Mouse (Mus musculus): ENCODE results near the gene Cdadc1. TPM values are rescaled to one million over a fixed set of nuclear protein-coding genes. Genes with fewer than 3 reads are reported as not detected.
A peak's percentile ranks its signal among the peaks of the same experiment; 100 is the strongest.

Cdadc1 gene
- polyA plus RNA-seq (2014; fragmentation: Nextera tagmentation; extraction: Ambion mirVana), result 25.7 and 35.5 TPM in 2 replicates

DNA sequence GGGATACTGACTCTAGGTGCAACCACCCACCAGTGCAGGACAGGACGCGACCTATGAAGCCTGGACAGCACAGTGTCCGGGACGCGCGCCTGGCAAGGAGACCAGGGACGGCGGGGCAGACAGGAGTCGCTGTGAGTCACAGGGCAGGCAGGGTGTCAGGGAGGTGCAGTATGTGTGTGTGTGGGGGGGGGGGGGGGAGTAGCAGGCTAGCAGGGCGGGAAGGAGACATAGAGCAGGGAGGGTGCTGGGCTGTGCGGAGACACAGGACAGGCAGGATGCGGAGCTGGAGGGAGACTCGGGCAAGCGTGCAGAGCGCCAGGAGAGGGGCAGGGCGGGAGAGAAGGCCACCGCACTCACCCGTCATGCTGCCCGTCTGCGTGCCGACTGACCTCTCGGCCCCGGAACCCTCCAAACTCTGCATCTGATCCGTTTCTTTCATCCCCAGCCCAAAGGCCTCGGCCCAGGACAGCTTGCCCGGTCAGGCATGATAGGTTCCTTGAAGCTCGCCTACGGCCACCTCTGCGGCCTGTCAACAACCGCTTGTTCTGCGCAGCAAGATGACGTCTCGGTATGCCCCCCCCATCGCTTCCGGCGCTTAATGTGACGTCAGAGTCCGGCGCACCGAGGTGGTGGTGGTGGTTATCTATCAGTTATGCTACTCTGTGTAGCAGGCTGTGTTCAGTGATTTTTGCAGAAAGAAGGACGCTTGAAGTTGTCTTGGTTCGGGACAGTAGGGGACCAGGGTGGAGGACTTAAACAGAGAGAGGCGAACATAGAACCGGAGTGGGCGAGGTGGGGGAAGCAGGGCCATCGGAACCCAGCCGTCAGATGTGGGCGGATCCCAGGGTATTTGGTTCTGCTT is at the start of gene Cdadc1:
Gene Cdadc1, minus strand, starts transcription at position 562 of the 862 bp plus-strand sequence.
- H3K9me3 ChIP-seq (ENCODE audit: control insufficient read depth, low read length), result no peaks in the 10 kb centered on the region
- H3K4me1 ChIP-seq (ENCODE audit: control insufficient read depth, insufficient read depth, low read length), result peaks cover 6% of the 10 kb centered on the region
- H3K27me3 ChIP-seq (ENCODE audit: control insufficient read depth, insufficient read depth, low read length), result no peaks in the 10 kb centered on the region
- under 1% methylated on average over 41 of the region's 48 CpGs for WGBS
- H3K4me2 ChIP-seq (replicated peaks; ENCODE audit: low read depth, low read length), result peak within 1 kb of the TSS; percentile 85
- peak within 1 kb of the TSS; percentile 98 for H3K4me3 ChIP-seq (ENCODE audit: low read length)
- H3K9ac ChIP-seq (ENCODE audit: low read depth, low read length), result peak within 1 kb of the TSS; percentile 87
- ATAC-seq (ENCODE audit: low FRiP score, low TSS enrichment), result peak; percentile 92
- peak within 1 kb of the TSS; percentile 15; the same call in 1 of the 2 replicates for H3K27ac ChIP-seq (ENCODE audit: low read depth, low read length)
- H3K36me3 ChIP-seq (ENCODE audit: control insufficient read depth, insufficient read depth, low read length), result peaks cover 6% of the 10 kb centered on the region; the same call in 1 of the 2 replicates

DNA sequence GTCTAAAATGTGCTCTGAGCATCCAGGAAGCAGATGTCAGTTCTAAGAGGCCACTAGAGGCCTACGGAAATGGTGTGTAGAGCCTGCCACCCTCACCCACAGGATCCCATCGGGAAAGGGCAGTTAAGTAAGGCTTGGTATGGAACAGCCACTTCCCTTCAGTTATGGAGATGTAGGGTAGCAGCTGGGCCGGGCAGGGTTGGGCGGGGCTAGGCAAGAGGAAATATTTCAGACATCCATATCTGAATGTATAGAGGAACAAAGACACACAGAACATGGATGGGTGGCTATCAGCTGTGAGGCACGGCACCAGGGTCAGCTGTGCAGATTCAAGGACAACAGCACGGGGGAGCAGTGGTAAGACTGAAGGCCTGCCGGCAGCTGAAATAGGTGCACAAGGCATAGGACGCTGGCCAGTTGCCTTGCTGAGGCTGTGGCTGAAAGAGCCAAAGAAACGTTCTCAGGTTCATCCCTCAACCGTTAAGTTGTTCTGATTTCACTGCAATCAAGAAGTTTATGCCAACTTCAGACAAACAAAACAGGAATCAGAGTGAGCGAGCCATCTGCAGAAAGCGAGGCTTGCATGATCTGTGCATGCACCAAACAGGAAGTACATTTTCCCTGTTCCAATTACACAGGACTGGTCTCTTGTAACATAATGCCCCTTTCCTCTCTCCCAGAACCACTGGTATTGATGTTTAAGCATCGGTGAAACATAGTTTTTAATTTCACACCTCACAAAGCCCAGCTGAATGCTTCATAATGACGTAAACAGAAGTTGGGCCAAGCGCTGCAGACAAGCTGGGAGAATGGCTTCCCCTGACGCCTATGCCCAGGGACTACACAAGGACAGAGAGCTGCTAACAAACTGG is 49.3 kb upstream of the Cdadc1 start:
- Histone ChIP-seq H3K4me1 (ENCODE audit: control insufficient read depth, insufficient read depth, low read length) (0 out of 2 replicates have a peak, but pooled peaks cover 4% of the 10 kb centered on the region), H3K36me3 (ENCODE audit: control insufficient read depth, insufficient read depth, low read length) (no peaks in the 10 kb centered on the region), H3K4me3 (ENCODE audit: low read length) (no peak overlapping the region), H3K4me2 (replicated peaks; ENCODE audit: low read depth, low read length) (no peak overlapping the region), H3K9me3 (ENCODE audit: control insufficient read depth, low read length) (no peaks in the 10 kb centered on the region), H3K27ac (ENCODE audit: low read depth, low read length) (peak overlapping the region; percentile 37; the same call in 1 of the 2 replicates), H3K27me3 (ENCODE audit: control insufficient read depth, insufficient read depth, low read length) (no peaks in the 10 kb centered on the region), H3K9ac (ENCODE audit: low read depth, low read length) (no peak overlapping the region)
- ATAC-seq (ENCODE audit: low FRiP score, low TSS enrichment), result peak; percentile 40; the same call in 1 of the 2 replicates
- WGBS, result 41% methylated on average over 16 of the region's 16 CpGs

DNA sequence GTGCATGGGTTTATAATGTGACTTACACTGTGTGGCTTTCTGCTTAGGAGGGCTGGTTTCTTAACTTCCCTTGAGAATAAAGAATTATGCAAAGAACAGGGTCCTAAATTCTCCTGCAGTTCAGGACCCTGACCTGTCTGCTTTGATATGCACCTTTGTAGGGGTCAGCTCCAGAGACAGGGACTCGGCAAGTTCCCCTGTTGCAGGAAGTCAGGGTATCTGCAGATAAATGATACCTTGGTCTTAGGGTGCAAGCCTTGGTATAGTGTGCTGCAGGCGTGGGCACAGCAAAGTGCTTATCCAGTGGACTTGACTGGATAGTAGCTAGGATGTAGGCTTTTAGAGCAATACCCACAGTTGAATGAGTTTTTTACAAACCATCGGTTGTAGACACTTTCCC is 47.1 kb upstream of the Cdadc1 start:
- Histone ChIP-seq H3K27me3 (ENCODE audit: control insufficient read depth, insufficient read depth, low read length) (no peaks in the 10 kb centered on the region), H3K36me3 (ENCODE audit: control insufficient read depth, insufficient read depth, low read length) (no peaks in the 10 kb centered on the region), H3K4me2 (replicated peaks; ENCODE audit: low read depth, low read length) (no peak overlapping the region), H3K9me3 (ENCODE audit: control insufficient read depth, low read length) (no peaks in the 10 kb centered on the region), H3K4me1 (ENCODE audit: control insufficient read depth, insufficient read depth, low read length) (peaks cover 13% of the 10 kb centered on the region; the same call in 1 of the 2 replicates), H3K4me3 (ENCODE audit: low read length) (no peak overlapping the region), H3K27ac (ENCODE audit: low read depth, low read length) (no peak overlapping the region), H3K9ac (ENCODE audit: low read depth, low read length) (no peak overlapping the region)
- ATAC-seq (ENCODE audit: low FRiP score, low TSS enrichment), result no peak
- 73% methylated on average over 3 of the region's 3 CpGs for WGBS

DNA sequence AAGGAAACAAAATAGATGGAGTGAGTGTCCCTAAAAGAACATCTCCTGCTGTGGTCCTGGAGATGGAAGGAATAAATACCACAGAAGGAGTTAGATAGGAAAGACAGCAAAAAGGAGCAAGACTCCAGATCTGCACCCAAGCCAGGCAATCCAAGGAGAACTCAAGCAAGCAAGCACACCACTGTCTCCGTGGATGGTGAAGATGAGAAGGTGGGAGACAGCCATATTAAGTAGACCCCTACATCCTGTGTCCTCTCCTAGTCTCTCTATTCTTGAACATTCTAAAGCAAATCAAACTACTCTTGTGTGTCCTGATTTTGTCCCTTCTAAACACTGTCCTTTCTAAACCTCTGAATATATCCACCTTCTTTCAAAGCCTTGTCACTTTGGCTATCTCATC is 46.4 kb upstream of the Cdadc1 start:
- H3K4me1 ChIP-seq (ENCODE audit: control insufficient read depth, insufficient read depth, low read length), result peaks cover 20% of the 10 kb centered on the region

DNA sequence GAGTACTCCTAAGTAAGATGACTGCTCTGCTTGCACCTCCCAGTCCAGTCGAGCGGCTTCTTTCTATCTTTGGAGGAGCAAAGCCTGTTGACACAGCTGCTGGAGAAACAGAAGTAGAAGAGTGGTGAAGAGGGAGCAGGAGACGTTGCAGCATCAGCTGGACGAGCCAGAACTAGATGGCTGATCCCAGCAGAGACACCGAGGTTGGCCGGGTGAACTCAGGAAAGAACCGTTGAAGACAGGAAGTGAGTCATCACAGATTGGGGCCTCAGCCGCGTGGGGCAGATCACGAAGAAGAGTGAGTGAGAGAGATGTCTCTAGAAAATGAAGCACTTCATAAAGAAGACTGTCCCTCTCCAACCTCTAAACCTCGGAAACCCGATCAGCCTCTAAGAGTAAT is 45.8 kb upstream of the Cdadc1 start:
- Histone ChIP-seq H3K27me3 (ENCODE audit: control insufficient read depth, insufficient read depth, low read length) (no peaks in the 10 kb centered on the region), H3K9me3 (ENCODE audit: control insufficient read depth, low read length) (no peaks in the 10 kb centered on the region), H3K4me1 (ENCODE audit: control insufficient read depth, insufficient read depth, low read length) (peaks cover 22% of the 10 kb centered on the region), H3K27ac (ENCODE audit: low read depth, low read length) (no peak overlapping the region), H3K36me3 (ENCODE audit: control insufficient read depth, insufficient read depth, low read length) (no peaks in the 10 kb centered on the region), H3K4me2 (replicated peaks; ENCODE audit: low read depth, low read length) (no peak overlapping the region), H3K4me3 (ENCODE audit: low read length) (no peak overlapping the region), H3K9ac (ENCODE audit: low read depth, low read length) (no peak overlapping the region)
- ATAC-seq (ENCODE audit: low FRiP score, low TSS enrichment), result no peak
- WGBS, result 24% methylated on average over 12 of the region's 12 CpGs

More for the DNA sequence above, 46.4 kb upstream of the Cdadc1 start:
- no peaks in the 10 kb centered on the region for H3K27me3 ChIP-seq (ENCODE audit: control insufficient read depth, insufficient read depth, low read length)
- no peak overlapping the region for H3K9ac ChIP-seq (ENCODE audit: low read depth, low read length)
- no peaks in the 10 kb centered on the region for H3K36me3 ChIP-seq (ENCODE audit: control insufficient read depth, insufficient read depth, low read length)
- H3K4me3 ChIP-seq (ENCODE audit: low read length), result no peak overlapping the region
- H3K27ac ChIP-seq (ENCODE audit: low read depth, low read length), result no peak overlapping the region
- 64% methylated on average over 1 of the region's 1 CpGs for WGBS
- no peak for ATAC-seq (ENCODE audit: low FRiP score, low TSS enrichment)
- no peaks in the 10 kb centered on the region for H3K9me3 ChIP-seq (ENCODE audit: control insufficient read depth, low read length)
- no peak overlapping the region for H3K4me2 ChIP-seq (replicated peaks; ENCODE audit: low read depth, low read length)

DNA sequence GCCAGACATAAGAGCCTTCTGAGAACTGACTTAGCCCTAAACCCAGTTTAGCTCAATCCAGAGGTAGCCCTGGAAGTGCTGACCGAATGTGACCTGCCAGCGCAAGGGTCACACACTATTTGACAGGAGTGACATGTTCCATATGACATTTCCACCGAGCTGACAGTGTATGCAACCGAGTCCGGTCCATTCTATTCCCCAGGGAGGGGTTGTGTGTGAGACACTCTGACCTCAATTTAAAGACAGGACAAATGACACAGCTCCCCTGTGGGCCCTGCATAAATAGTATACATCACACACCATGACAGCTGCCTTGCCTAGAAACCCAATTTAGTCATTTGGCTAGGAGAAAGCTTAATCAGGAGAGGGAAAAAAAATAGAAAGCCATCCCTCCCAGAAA is 44.1 kb upstream of the Cdadc1 start:
- Histone ChIP-seq H3K4me2 (replicated peaks; ENCODE audit: low read depth, low read length) (no peak overlapping the region), H3K4me1 (ENCODE audit: control insufficient read depth, insufficient read depth, low read length) (peaks cover 18% of the 10 kb centered on the region), H3K4me3 (ENCODE audit: low read length) (no peak overlapping the region), H3K9me3 (ENCODE audit: control insufficient read depth, low read length) (no peaks in the 10 kb centered on the region), H3K9ac (ENCODE audit: low read depth, low read length) (no peak overlapping the region), H3K27ac (ENCODE audit: low read depth, low read length) (no peak overlapping the region), H3K36me3 (ENCODE audit: control insufficient read depth, insufficient read depth, low read length) (no peaks in the 10 kb centered on the region), H3K27me3 (ENCODE audit: control insufficient read depth, insufficient read depth, low read length) (no peaks in the 10 kb centered on the region)
- WGBS, result 24% methylated on average over 5 of the region's 5 CpGs
- peak; percentile 61; the same call in 1 of the 2 replicates for ATAC-seq (ENCODE audit: low FRiP score, low TSS enrichment)

DNA sequence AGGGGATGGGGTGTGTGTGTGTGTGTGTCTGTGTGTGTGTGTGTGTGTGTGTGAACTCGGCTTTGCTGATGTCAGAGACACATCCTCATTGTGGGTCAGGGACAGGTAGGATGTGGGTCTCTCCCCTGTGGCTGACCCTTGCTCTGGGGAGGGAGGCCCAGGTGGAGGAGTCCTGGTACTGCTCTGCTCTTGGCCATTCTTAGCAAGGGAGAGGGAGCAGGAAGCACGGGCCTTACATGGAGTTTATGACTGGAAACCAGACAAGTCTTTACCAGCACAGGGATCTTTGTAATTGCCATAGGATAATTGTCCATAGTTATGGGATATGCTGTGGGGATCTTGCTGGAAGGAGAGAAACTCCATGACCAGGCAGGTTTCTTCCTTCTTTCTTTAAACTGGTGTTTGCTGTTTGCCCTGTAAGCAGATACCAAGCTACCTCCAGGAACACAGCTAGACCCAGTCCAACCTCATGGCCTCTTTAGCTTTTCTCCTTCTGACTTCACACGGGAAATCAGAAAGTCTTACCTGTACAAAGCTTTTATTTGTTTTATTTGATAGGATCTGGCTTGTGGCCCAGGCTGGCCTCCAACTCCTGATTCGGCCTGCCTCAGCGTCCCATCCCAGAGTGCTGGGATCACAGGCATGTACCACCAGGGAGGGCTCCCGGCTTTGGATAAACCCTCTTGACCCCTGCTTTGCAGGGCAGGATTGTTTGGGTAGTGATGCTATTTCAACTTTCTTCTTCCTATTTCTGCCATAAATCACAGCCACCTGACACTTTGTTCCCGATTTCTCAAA is 41.3 kb upstream of the Cdadc1 start:
- Histone ChIP-seq H3K4me3 (ENCODE audit: low read length) (no peak overlapping the region), H3K4me2 (replicated peaks; ENCODE audit: low read depth, low read length) (no peak overlapping the region), H3K36me3 (ENCODE audit: control insufficient read depth, insufficient read depth, low read length) (no peaks in the 10 kb centered on the region), H3K9ac (ENCODE audit: low read depth, low read length) (no peak overlapping the region), H3K27me3 (ENCODE audit: control insufficient read depth, insufficient read depth, low read length) (no peaks in the 10 kb centered on the region), H3K27ac (ENCODE audit: low read depth, low read length) (no peak overlapping the region), H3K4me1 (ENCODE audit: control insufficient read depth, insufficient read depth, low read length) (peaks cover 18% of the 10 kb centered on the region), H3K9me3 (ENCODE audit: control insufficient read depth, low read length) (no peaks in the 10 kb centered on the region)
- ATAC-seq (ENCODE audit: low FRiP score, low TSS enrichment), result no peak
- WGBS, result 39% methylated on average over 7 of the region's 7 CpGs

DNA sequence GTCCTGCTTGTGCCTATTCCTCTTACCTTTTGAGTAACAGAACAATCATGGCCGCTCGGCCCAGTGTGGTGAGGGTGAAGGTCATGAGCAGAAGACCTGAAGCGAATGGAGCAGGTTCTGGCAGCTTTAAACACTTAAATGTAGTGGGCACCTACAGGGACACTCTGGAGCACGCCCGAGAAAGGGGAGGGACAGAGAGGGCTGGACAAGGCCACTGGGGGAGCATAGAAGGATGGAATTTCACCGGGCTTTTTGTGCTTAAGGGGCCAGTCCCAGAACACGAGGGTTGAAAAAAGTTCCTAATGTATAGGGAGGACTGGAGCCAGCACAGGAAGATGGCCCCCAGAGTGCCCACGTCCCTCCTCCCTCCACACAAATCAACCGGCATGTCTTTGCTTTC is 36.2 kb upstream of the Cdadc1 start:
- Histone ChIP-seq H3K4me1 (ENCODE audit: control insufficient read depth, insufficient read depth, low read length) (peaks cover under 1% of the 10 kb centered on the region; the same call in 1 of the 2 replicates), H3K27ac (ENCODE audit: low read depth, low read length) (no peak overlapping the region), H3K9ac (ENCODE audit: low read depth, low read length) (no peak overlapping the region), H3K27me3 (ENCODE audit: control insufficient read depth, insufficient read depth, low read length) (no peaks in the 10 kb centered on the region), H3K36me3 (ENCODE audit: control insufficient read depth, insufficient read depth, low read length) (peaks cover 7% of the 10 kb centered on the region), H3K4me2 (replicated peaks; ENCODE audit: low read depth, low read length) (no peak overlapping the region), H3K4me3 (ENCODE audit: low read length) (no peak overlapping the region), H3K9me3 (ENCODE audit: control insufficient read depth, low read length) (no peaks in the 10 kb centered on the region)
- 0 out of 2 replicates have a peak, but pooled peaks have one; percentile 60 for ATAC-seq (ENCODE audit: low FRiP score, low TSS enrichment)
- 68% methylated on average over 9 of the region's 9 CpGs for WGBS
